Mouse (Mus musculus) bone marrow macrophage, adult 2 months (primary cell): ENCODE results near the gene Hs1bp3.

Experiments
- CTCF ChIP-seq: IDR thresholded peaks from 2 replicates; pipeline ENCODE4 v1.5.1; 2012; ENCODE audit warnings: low read depth, mild to moderate bottlenecking, low read length, moderate library complexity
- POLR2A ChIP-seq: IDR thresholded peaks from 2 replicates; pipeline ENCODE4 v1.6.1; 2012; ENCODE audit warnings: mild to moderate bottlenecking, low read depth, low read length, borderline replicate concordance

DNA sequence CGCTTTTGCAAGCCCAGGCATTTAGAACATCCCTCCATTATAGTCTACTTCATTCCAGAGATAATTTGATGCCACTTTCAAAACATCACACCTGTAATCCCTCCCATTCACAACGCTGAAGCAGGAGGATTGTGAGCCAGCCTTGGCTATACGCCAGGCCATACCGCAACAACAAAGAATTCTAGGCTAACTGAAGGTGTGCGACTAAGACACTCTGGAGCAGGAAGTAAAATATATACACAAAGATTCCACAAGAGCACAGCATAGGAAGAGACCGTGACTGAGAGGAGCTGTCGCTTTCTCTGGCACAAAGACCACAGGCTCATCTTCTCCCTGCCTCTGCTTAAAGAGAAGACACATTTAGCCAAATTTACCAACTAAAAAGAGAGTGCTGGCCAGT is 49.2 kb downstream of the Hs1bp3 start:
- no peak for TF ChIP-seq POLR2A
- TF ChIP-seq CTCF = no peak
